Mouse (Mus musculus) layer of hippocampus, adult 18-20 months (tissue): ENCODE results near the gene Ndufa10. TPM values are rescaled to one million over a fixed set of nuclear protein-coding genes. Genes with fewer than 3 reads are reported as not detected.

Source experiments
- DNase-seq, 2 experiments: peaks; one replicate each; pipeline ENCODE4 v3.0.0; 2022; ENCODE audit warnings: low spot score in 2 of 2
- microRNA-seq, 2 experiments: library from miRNA; unstranded; fragments of <30 nt; microRNA quantifications; one replicate each; pipeline ENCODE4 v1.2.0; 2021
- total RNA-seq, 2 experiments: library from RNA; stranded (reverse); gene quantifications; 2 replicates each; pipeline ENCODE4 v1.2.3; 2021

Gene Ndufa10
- total RNA-seq, 2 experiments from 2014 or later = 249 to 266 TPM

GRCm38 (mm10) chr1:92432098-92432497 lies 41.6 kb downstream of the Ndufa10 start:
- peak in 1 of 2 experiments; percentile 28 for DNase-seq

- no peak for DNase-seq
Measured at GRCm38 (mm10) chr1:92431420-92431819, 42.2 kb downstream of the Ndufa10 start.

- no peak for DNase-seq
Measured at GRCm38 (mm10) chr1:92430991-92431390, 42.7 kb downstream of the Ndufa10 start.

GRCm38 (mm10) chr1:92424714-92425113 lies 48.9 kb downstream of the Ndufa10 start:
- no peak for DNase-seq

- DNase-seq = peak in 1 of 2 experiments; percentile 28
Measured at GRCm38 (mm10) chr1:92405131-92405530, 68.5 kb downstream of the Ndufa10 start.

GRCm38 (mm10) chr1:92400556-92400955 lies 73.1 kb downstream of the Ndufa10 start:
- DNase-seq = no peak

- no peak for DNase-seq
Measured at GRCm38 (mm10) chr1:92398601-92399000, 75.1 kb downstream of the Ndufa10 start.

GRCm38 (mm10) chr1:92397511-92398051 lies 76.1 kb downstream of the Ndufa10 start:
- no peak for DNase-seq

- no peak for DNase-seq
Measured at GRCm38 (mm10) chr1:92394279-92394678, 79.4 kb downstream of the Ndufa10 start.

GRCm38 (mm10) chr1:92393166-92393565 lies 80.5 kb downstream of the Ndufa10 start:
- DNase-seq = peak in 1 of 2 experiments; percentile 15

Small RNA genes lying within 50 kb of the gene (microRNA-seq; reads per million reads assigned to microRNA genes)
- 3.2 to 4.7 reads per million in 2 experiments for gene Mir6900

Other genes starting within 250 kb of the Ndufa10 start
- not detected for gene Olfr1416, start 11.3 kb upstream of the Ndufa10 start, total RNA-seq
- gene Olfr1415, start 22.2 kb upstream of the Ndufa10 start, total RNA-seq = not detected
- gene Olfr1414, start 44.8 kb upstream of the Ndufa10 start, total RNA-seq = not detected
- not detected for gene Olfr1413, start 97.5 kb upstream of the Ndufa10 start, total RNA-seq
- gene Olfr1412, start 111.9 kb upstream of the Ndufa10 start, total RNA-seq = not detected
- not detected for gene Olfr1411, start 120.6 kb upstream of the Ndufa10 start, total RNA-seq
- not detected for gene Olfr1410, start 131.9 kb upstream of the Ndufa10 start, total RNA-seq
- gene Olfr12, start 143.9 kb upstream of the Ndufa10 start, total RNA-seq = not detected
- 100 to 1,000 TPM; 321 to 334 TPM for gene Cops9, start 168.1 kb upstream of the Ndufa10 start, total RNA-seq
- 1 to 10 TPM in 1 of 2 experiments, under 1 TPM in 1; 0.91 to 1.0 TPM for gene Otos, start 175.0 kb upstream of the Ndufa10 start, total RNA-seq